Mouse (Mus musculus): ENCODE measurements at regions not wholly inside any gene's neighbourhood (a gene's known extent, or its start where the extent isn't known, plus 50 kb on each side); places are given as distances from the start of the nearest gene placed in this dataset.

- Histone ChIP-seq H3K27ac (ENCODE audit: poor library complexity, severe bottlenecking) (no peak overlapping the region), H3K9me3 (replicated peaks) (no peaks in the 10 kb centered on the region), H3K4me2 (no peak overlapping the region), H3K4me3 (no peak overlapping the region), H3K36me3 (no peaks in the 10 kb centered on the region), H3K4me1 (replicated peaks) (peaks cover 20% of the 10 kb centered on the region), H3K27me3 (replicated peaks) (no peaks in the 10 kb centered on the region), H3K9ac (no peak overlapping the region)
- whole genome bisulfite sequencing: 39% methylated on average over 5 of the region's 5 CpGs
- ATAC-seq (ENCODE audit: insufficient number of reproducible peaks, low FRiP score): peak; percentile 82
Observed at GRCm38 (mm10) chr3:41360231-41360630, 195.3 kb upstream of the Jade1 start.

- Histone ChIP-seq H3K4me3 (no peak overlapping the region), H3K9me3 (replicated peaks) (no peaks in the 10 kb centered on the region), H3K4me2 (no peak overlapping the region), H3K27ac (ENCODE audit: poor library complexity, severe bottlenecking) (no peak overlapping the region), H3K4me1 (replicated peaks) (peaks cover 15% of the 10 kb centered on the region), H3K9ac (no peak overlapping the region), H3K36me3 (no peaks in the 10 kb centered on the region), H3K27me3 (replicated peaks) (no peaks in the 10 kb centered on the region)
- ATAC-seq (ENCODE audit: insufficient number of reproducible peaks, low FRiP score): no peak
- 39% methylated on average over 4 of the region's 4 CpGs for WGBS
Observed at GRCm38 (mm10) chr3:41359458-41359857, 196.1 kb upstream of the Jade1 start.

- Histone ChIP-seq H3K9me3 (replicated peaks) (no peaks in the 10 kb centered on the region), H3K36me3 (no peaks in the 10 kb centered on the region), H3K4me2 (no peak overlapping the region), H3K9ac (no peak overlapping the region), H3K4me1 (replicated peaks) (peaks cover 8% of the 10 kb centered on the region; the same call in 1 of the 2 replicates), H3K4me3 (no peak overlapping the region), H3K27me3 (replicated peaks) (no peaks in the 10 kb centered on the region), H3K27ac (ENCODE audit: poor library complexity, severe bottlenecking) (no peak overlapping the region)
- ATAC-seq (ENCODE audit: insufficient number of reproducible peaks, low FRiP score): no peak
- WGBS: 21% methylated on average over 2 of the region's 2 CpGs
Observed at GRCm38 (mm10) chr3:41353021-41353420, 202.5 kb upstream of the Jade1 start.

GRCm38 (mm10) chr3:41351786-41352185 lies 203.7 kb upstream of the Jade1 start:
- 83% methylated on average over 4 of the region's 4 CpGs for WGBS
- ATAC-seq (ENCODE audit: insufficient number of reproducible peaks, low FRiP score): no peak
- H3K4me2 ChIP-seq: no peak overlapping the region
- H3K4me1 ChIP-seq (replicated peaks): peaks cover 8% of the 10 kb centered on the region; the same call in 1 of the 2 replicates
- H3K9me3 ChIP-seq (replicated peaks): no peaks in the 10 kb centered on the region
- no peaks in the 10 kb centered on the region for H3K27me3 ChIP-seq (replicated peaks)
- no peaks in the 10 kb centered on the region for H3K36me3 ChIP-seq
- H3K27ac ChIP-seq (ENCODE audit: poor library complexity, severe bottlenecking): no peak overlapping the region
- H3K4me3 ChIP-seq: no peak overlapping the region
- no peak overlapping the region for H3K9ac ChIP-seq

- H3K27me3 ChIP-seq (replicated peaks): no peaks in the 10 kb centered on the region
- H3K9me3 ChIP-seq (replicated peaks): no peaks in the 10 kb centered on the region
- no peak overlapping the region for H3K4me2 ChIP-seq
- H3K27ac ChIP-seq (ENCODE audit: poor library complexity, severe bottlenecking): no peak overlapping the region
- peaks cover 8% of the 10 kb centered on the region; the same call in 1 of the 2 replicates for H3K4me1 ChIP-seq (replicated peaks)
- no peaks in the 10 kb centered on the region for H3K36me3 ChIP-seq
- no peak overlapping the region for H3K9ac ChIP-seq
- WGBS: 83% methylated on average over 8 of the region's 8 CpGs
- ATAC-seq (ENCODE audit: insufficient number of reproducible peaks, low FRiP score): no peak
- no peak overlapping the region for H3K4me3 ChIP-seq
Observed at GRCm38 (mm10) chr3:41351091-41351685, 204.3 kb upstream of the Jade1 start.

GRCm38 (mm10) chr3:41350331-41350730 lies 205.2 kb upstream of the Jade1 start:
- H3K4me2 ChIP-seq: no peak overlapping the region
- H3K4me3 ChIP-seq: no peak overlapping the region
- H3K27me3 ChIP-seq (replicated peaks): no peaks in the 10 kb centered on the region
- H3K36me3 ChIP-seq: no peaks in the 10 kb centered on the region
- ATAC-seq (ENCODE audit: insufficient number of reproducible peaks, low FRiP score): no peak
- WGBS: 69% methylated on average over 3 of the region's 3 CpGs
- no peak overlapping the region for H3K27ac ChIP-seq (ENCODE audit: poor library complexity, severe bottlenecking)
- H3K4me1 ChIP-seq (replicated peaks): peaks cover 8% of the 10 kb centered on the region; the same call in 1 of the 2 replicates
- no peak overlapping the region for H3K9ac ChIP-seq
- no peaks in the 10 kb centered on the region for H3K9me3 ChIP-seq (replicated peaks)

- no peak overlapping the region for H3K27ac ChIP-seq (ENCODE audit: poor library complexity, severe bottlenecking)
- H3K36me3 ChIP-seq: no peaks in the 10 kb centered on the region
- no peak overlapping the region for H3K4me2 ChIP-seq
- H3K27me3 ChIP-seq (replicated peaks): no peaks in the 10 kb centered on the region
- WGBS: 55% methylated on average over 1 of the region's 1 CpGs
- peaks cover 8% of the 10 kb centered on the region; the same call in 1 of the 2 replicates for H3K4me1 ChIP-seq (replicated peaks)
- H3K9ac ChIP-seq: no peak overlapping the region
- no peaks in the 10 kb centered on the region for H3K9me3 ChIP-seq (replicated peaks)
- no peak for ATAC-seq (ENCODE audit: insufficient number of reproducible peaks, low FRiP score)
- no peak overlapping the region for H3K4me3 ChIP-seq
Observed at GRCm38 (mm10) chr3:41348795-41349194, 206.7 kb upstream of the Jade1 start.

- no peak overlapping the region for H3K9ac ChIP-seq
- H3K4me1 ChIP-seq (replicated peaks): no peaks in the 10 kb centered on the region
- H3K27me3 ChIP-seq (replicated peaks): no peaks in the 10 kb centered on the region
- ATAC-seq (ENCODE audit: insufficient number of reproducible peaks, low FRiP score): no peak
- no peak overlapping the region for H3K27ac ChIP-seq (ENCODE audit: poor library complexity, severe bottlenecking)
- WGBS: 59% methylated on average over 5 of the region's 5 CpGs
- no peak overlapping the region for H3K4me2 ChIP-seq
- H3K36me3 ChIP-seq: no peaks in the 10 kb centered on the region
- no peak overlapping the region for H3K4me3 ChIP-seq
- H3K9me3 ChIP-seq (replicated peaks): no peaks in the 10 kb centered on the region
Observed at GRCm38 (mm10) chr3:41346863-41347262, 208.7 kb upstream of the Jade1 start.

- no peaks in the 10 kb centered on the region for H3K9me3 ChIP-seq (replicated peaks)
- H3K9ac ChIP-seq: no peak overlapping the region
- no peaks in the 10 kb centered on the region for H3K27me3 ChIP-seq (replicated peaks)
- WGBS: 77% methylated on average over 2 of the region's 2 CpGs
- H3K4me1 ChIP-seq (replicated peaks): no peaks in the 10 kb centered on the region
- no peak for ATAC-seq (ENCODE audit: insufficient number of reproducible peaks, low FRiP score)
- H3K36me3 ChIP-seq: no peaks in the 10 kb centered on the region
- no peak overlapping the region for H3K4me3 ChIP-seq
- H3K4me2 ChIP-seq: no peak overlapping the region
- H3K27ac ChIP-seq (ENCODE audit: poor library complexity, severe bottlenecking): no peak overlapping the region
Observed at GRCm38 (mm10) chr3:41343431-41343830, 212.1 kb upstream of the Jade1 start.

GRCm38 (mm10) chr3:41332481-41332880 lies 223.1 kb upstream of the Jade1 start:
- Histone ChIP-seq H3K27me3 (replicated peaks) (no peaks in the 10 kb centered on the region), H3K27ac (ENCODE audit: poor library complexity, severe bottlenecking) (no peak overlapping the region), H3K4me1 (replicated peaks) (peaks cover 7% of the 10 kb centered on the region; the same call in 1 of the 2 replicates), H3K9ac (no peak overlapping the region), H3K4me2 (no peak overlapping the region), H3K4me3 (no peak overlapping the region), H3K36me3 (no peaks in the 10 kb centered on the region), H3K9me3 (replicated peaks) (peaks cover 9% of the 10 kb centered on the region; the same call in 1 of the 2 replicates)
- 46% methylated on average over 7 of the region's 7 CpGs for WGBS
- no peak for ATAC-seq (ENCODE audit: insufficient number of reproducible peaks, low FRiP score)

GRCm38 (mm10) chr3:41330356-41330755 lies 225.2 kb upstream of the Jade1 start:
- no peaks in the 10 kb centered on the region for H3K27me3 ChIP-seq (replicated peaks)
- no peak overlapping the region for H3K4me3 ChIP-seq
- ATAC-seq (ENCODE audit: insufficient number of reproducible peaks, low FRiP score): no peak
- H3K4me2 ChIP-seq: no peak overlapping the region
- peaks cover 7% of the 10 kb centered on the region; the same call in 1 of the 2 replicates for H3K4me1 ChIP-seq (replicated peaks)
- no peak overlapping the region for H3K27ac ChIP-seq (ENCODE audit: poor library complexity, severe bottlenecking)
- H3K9me3 ChIP-seq (replicated peaks): peaks cover 9% of the 10 kb centered on the region; the same call in 1 of the 2 replicates
- H3K36me3 ChIP-seq: no peaks in the 10 kb centered on the region
- no peak overlapping the region for H3K9ac ChIP-seq
- WGBS: 73% methylated on average over 5 of the region's 5 CpGs

GRCm38 (mm10) chr3:41328828-41329227 lies 226.7 kb upstream of the Jade1 start:
- WGBS: 73% methylated on average over 1 of the region's 1 CpGs
- Histone ChIP-seq H3K4me1 (replicated peaks) (peaks cover 7% of the 10 kb centered on the region; the same call in 1 of the 2 replicates), H3K9me3 (replicated peaks) (peaks cover 9% of the 10 kb centered on the region)

More at GRCm38 (mm10) chr3:41328828-41329227, 226.7 kb upstream of the Jade1 start:
- Histone ChIP-seq H3K4me3 (no peak overlapping the region), H3K27ac (ENCODE audit: poor library complexity, severe bottlenecking) (no peak overlapping the region), H3K4me2 (no peak overlapping the region), H3K36me3 (no peaks in the 10 kb centered on the region), H3K27me3 (replicated peaks) (no peaks in the 10 kb centered on the region), H3K9ac (no peak overlapping the region)
- no peak for ATAC-seq (ENCODE audit: insufficient number of reproducible peaks, low FRiP score)
